Mouse (Mus musculus): Measurements from ENCODE around the gene 3100002H09Rik. TPM values are rescaled to one million over a fixed set of nuclear protein-coding genes. Genes with fewer than 3 reads are reported as not detected.

Gene 3100002H09Rik
- not detected in 2 replicates for polyA plus RNA-seq (2011; ENCODE audit: insufficient read depth, insufficient read length, low replicate concordance, missing spikeins)

DNA sequence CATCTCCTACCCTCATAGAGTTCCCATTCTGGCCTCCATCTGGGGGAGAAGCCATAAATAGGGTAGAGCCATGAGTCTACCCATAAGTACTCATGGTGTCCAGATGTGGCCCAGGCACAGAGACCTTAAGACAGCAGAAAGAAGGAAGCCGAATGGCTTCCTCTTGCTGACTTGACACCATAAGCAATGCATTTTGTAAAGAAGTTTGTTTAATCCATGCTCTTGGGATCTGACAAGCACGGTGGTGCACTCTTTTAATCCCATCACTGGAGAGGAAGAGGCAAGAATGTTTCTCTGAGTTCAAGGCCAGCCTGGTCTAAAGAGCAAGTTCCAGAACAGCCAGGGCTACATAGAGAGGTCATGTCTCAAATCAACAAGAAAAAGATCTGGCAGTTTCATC is at the start of gene 3100002H09Rik:
Gene 3100002H09Rik, minus strand, starts transcription at position 101 of the 400 bp plus-strand sequence.
- no peak for TF ChIP-seq POLR2A (IDR thresholded peaks at IDR 0.05; ENCODE audit: borderline replicate concordance, control insufficient read depth, low read depth, low read length)
- TF ChIP-seq CTCF (IDR thresholded peaks at IDR 0.05; ENCODE audit: control insufficient read depth, insufficient read depth, low read length) = no peak
- Histone ChIP-seq H3K4me1 (ENCODE audit: control insufficient read depth, insufficient read depth, low read length) (no peaks in the 10 kb centered on the region), H3K27ac (ENCODE audit: control insufficient read depth, insufficient read depth, low read depth, low read length, poor library complexity) (no peak within 1 kb of the TSS), H3K4me3 (replicated peaks; ENCODE audit: control insufficient read depth, low read depth, low read length) (no peak within 1 kb of the TSS)
- WGBS = 75% methylated on average over 2 of the region's 2 CpGs

DNA sequence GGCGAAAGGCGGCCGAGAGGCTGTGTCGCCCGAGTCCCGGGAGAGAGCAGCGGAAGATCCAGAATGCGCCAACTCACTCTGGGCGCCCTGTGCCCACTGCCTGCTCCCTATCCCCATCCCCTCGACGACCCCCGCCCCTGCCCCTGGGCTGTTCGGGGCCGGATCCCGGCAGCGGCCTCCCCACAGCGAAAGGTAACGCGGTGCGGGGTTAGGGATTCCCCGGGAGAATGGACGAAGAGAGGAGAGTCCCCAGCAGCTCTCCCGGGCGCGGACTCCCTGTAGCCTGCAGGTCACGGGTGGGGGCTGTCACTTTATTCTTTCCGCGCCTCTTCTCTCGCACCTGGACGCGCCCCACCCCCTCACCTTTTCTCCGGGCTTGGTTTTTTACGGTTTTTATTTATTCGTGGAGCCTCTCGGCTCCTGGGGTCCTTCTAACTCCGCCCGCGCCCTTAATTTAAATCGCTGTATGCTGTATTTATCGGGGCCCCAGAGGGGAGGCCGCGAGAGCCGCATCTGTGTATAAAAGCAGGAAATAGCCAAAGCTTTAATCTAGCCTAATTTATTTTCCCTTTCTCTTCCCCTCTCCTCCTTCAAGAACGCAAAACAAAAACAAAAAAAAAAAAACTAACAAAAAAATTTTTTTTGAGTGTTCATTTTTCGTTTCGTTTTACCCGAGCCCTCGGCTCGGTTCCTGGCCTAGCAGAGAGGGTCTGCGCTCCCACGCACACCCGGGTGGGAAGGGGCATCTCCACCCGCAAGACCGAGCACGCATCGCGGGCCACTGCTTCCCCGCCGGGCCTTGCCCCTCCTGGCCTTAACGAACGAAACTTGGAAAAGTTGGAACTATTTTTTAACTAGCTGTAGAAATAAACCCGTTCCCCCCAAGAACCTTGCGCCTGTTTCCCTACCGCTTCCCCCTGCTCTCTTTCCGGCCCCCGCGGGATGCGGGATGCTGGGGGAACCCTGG is 48.9 kb upstream of the 3100002H09Rik start:
- TF ChIP-seq CTCF (IDR thresholded peaks at IDR 0.05; ENCODE audit: control insufficient read depth, insufficient read depth, low read length) (no peak), POLR2A (IDR thresholded peaks at IDR 0.05; ENCODE audit: borderline replicate concordance, control insufficient read depth, low read depth, low read length) (no peak)
- Histone ChIP-seq H3K27ac (ENCODE audit: control insufficient read depth, insufficient read depth, low read depth, low read length, poor library complexity) (no peak overlapping the region), H3K4me3 (replicated peaks; ENCODE audit: control insufficient read depth, low read depth, low read length) (no peak overlapping the region), H3K4me1 (ENCODE audit: control insufficient read depth, insufficient read depth, low read length) (no peaks in the 10 kb centered on the region; the same call in 1 of the 2 replicates)
- WGBS = 4% methylated on average over 68 of the region's 68 CpGs

- no peak overlapping the region; the same call in 1 of the 2 replicates for H3K27ac ChIP-seq (ENCODE audit: control insufficient read depth, insufficient read depth, low read depth, low read length, poor library complexity)
- no peak for TF ChIP-seq CTCF (IDR thresholded peaks at IDR 0.05; ENCODE audit: control insufficient read depth, insufficient read depth, low read length)
- TF ChIP-seq POLR2A (IDR thresholded peaks at IDR 0.05; ENCODE audit: borderline replicate concordance, control insufficient read depth, low read depth, low read length) = no peak
- H3K4me1 ChIP-seq (ENCODE audit: control insufficient read depth, insufficient read depth, low read length) = no peaks in the 10 kb centered on the region; the same call in 1 of the 2 replicates
- WGBS = 5% methylated on average over 39 of the region's 39 CpGs
- H3K4me3 ChIP-seq (replicated peaks; ENCODE audit: control insufficient read depth, low read depth, low read length) = no peak overlapping the region
Observed at GRCm38 (mm10) chr4:124658412-124658851, 47.8 kb upstream of the 3100002H09Rik start.

DNA sequence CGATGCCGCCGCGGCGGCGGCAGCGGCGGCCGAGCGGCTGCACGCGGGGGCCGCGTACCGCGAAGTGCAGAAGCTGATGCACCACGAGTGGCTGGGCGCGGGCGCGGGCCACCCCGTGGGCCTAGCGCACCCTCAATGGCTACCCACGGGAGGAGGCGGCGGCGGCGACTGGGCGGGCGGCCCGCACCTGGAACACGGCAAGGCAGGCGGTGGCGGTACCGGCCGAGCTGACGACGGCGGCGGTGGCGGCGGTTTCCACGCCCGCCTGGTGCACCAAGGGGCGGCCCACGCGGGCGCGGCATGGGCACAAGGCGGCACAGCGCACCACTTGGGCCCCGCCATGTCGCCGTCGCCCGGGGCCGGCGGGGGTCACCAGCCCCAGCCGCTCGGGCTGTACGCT is 47.2 kb upstream of the 3100002H09Rik start:
- no peaks in the 10 kb centered on the region; the same call in 1 of the 2 replicates for H3K4me1 ChIP-seq (ENCODE audit: control insufficient read depth, insufficient read depth, low read length)
- TF ChIP-seq POLR2A (IDR thresholded peaks at IDR 0.05; ENCODE audit: borderline replicate concordance, control insufficient read depth, low read depth, low read length) (no peak), CTCF (IDR thresholded peaks at IDR 0.05; ENCODE audit: control insufficient read depth, insufficient read depth, low read length) (no peak)
- H3K27ac ChIP-seq (ENCODE audit: control insufficient read depth, insufficient read depth, low read depth, low read length, poor library complexity) = no peak overlapping the region; the same call in 1 of the 2 replicates
- WGBS = 4% methylated on average over 61 of the region's 61 CpGs
- no peak overlapping the region for H3K4me3 ChIP-seq (replicated peaks; ENCODE audit: control insufficient read depth, low read depth, low read length)

DNA sequence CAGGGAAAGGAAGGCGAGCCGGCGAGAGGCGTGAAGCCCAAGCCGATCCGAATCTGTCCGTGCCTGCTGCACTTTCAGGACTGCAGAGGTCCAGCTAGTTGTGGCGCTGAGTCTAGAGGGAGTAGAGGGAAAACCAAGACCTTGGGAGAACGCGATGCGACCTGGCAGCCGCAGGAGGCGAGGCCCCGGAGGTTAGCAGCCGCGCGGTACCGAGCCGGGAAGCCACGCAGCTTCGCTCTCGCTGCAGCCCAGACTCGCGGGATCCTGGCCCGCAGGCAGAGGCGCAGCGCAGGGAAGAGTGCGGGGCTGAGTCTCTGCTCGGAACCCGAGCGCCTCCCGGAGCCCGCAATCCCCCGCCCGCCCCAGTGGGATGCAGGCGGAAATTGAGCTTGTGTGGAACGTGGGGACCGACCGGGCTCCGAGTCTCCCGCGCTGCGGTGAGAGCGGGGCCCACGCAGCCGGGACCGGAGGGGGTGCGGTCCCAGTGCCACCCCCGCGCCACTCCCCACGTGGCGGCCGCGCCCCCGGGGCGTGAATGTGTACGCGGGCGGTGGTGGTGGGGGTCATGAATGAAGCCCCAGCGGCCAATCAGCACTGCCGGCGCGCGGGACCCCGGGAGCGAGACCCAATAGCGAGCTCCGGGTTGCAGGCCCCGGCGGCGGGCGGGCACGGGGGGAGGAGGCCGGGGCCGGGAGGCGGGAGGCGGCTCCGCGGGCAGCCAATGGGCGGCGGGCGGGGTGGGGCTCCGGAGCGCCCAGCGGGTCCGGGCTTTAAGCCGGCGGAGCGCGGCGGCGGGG is 46.4 kb upstream of the 3100002H09Rik start:
- WGBS = 2% methylated on average over 92 of the region's 92 CpGs
- TF ChIP-seq POLR2A (IDR thresholded peaks at IDR 0.05; ENCODE audit: borderline replicate concordance, control insufficient read depth, low read depth, low read length) (no peak), CTCF (IDR thresholded peaks at IDR 0.05; ENCODE audit: control insufficient read depth, insufficient read depth, low read length) (no peak)
- no peak overlapping the region; the same call in 1 of the 2 replicates for H3K27ac ChIP-seq (ENCODE audit: control insufficient read depth, insufficient read depth, low read depth, low read length, poor library complexity)
- H3K4me1 ChIP-seq (ENCODE audit: control insufficient read depth, insufficient read depth, low read length) = no peaks in the 10 kb centered on the region; the same call in 1 of the 2 replicates
- no peak overlapping the region for H3K4me3 ChIP-seq (replicated peaks; ENCODE audit: control insufficient read depth, low read depth, low read length)

- TF ChIP-seq POLR2A (IDR thresholded peaks at IDR 0.05; ENCODE audit: borderline replicate concordance, control insufficient read depth, low read depth, low read length) = no peak
- no peak for TF ChIP-seq CTCF (IDR thresholded peaks at IDR 0.05; ENCODE audit: control insufficient read depth, insufficient read depth, low read length)
- WGBS = 10% methylated on average over 15 of the region's 15 CpGs
- Histone ChIP-seq H3K27ac (ENCODE audit: control insufficient read depth, insufficient read depth, low read depth, low read length, poor library complexity) (no peak within 1 kb of the TSS; the same call in 1 of the 2 replicates), H3K4me1 (ENCODE audit: control insufficient read depth, insufficient read depth, low read length) (no peaks in the 10 kb centered on the region; the same call in 1 of the 2 replicates), H3K4me3 (replicated peaks; ENCODE audit: control insufficient read depth, low read depth, low read length) (no peak within 1 kb of the TSS)
Observed at GRCm38 (mm10) chr4:124656518-124656853, 45.9 kb upstream of the 3100002H09Rik start, which contains the start of gene Pou3f1. Gene Pou3f1 (plus strand): TSS chr4:124656807.

GRCm38 (mm10) chr4:124652886-124653285 is 42.3 kb upstream of the 3100002H09Rik start:
- 20% methylated on average over 9 of the region's 9 CpGs for WGBS
- H3K4me1 ChIP-seq (ENCODE audit: control insufficient read depth, insufficient read depth, low read length) = no peaks in the 10 kb centered on the region; the same call in 1 of the 2 replicates
- TF ChIP-seq CTCF (IDR thresholded peaks at IDR 0.05; ENCODE audit: control insufficient read depth, insufficient read depth, low read length) (no peak), POLR2A (IDR thresholded peaks at IDR 0.05; ENCODE audit: borderline replicate concordance, control insufficient read depth, low read depth, low read length) (no peak)
- H3K27ac ChIP-seq (ENCODE audit: control insufficient read depth, insufficient read depth, low read depth, low read length, poor library complexity) = no peak overlapping the region
- no peak overlapping the region for H3K4me3 ChIP-seq (replicated peaks; ENCODE audit: control insufficient read depth, low read depth, low read length)

All from bone marrow, adult 2 months (tissue).